Mouse (Mus musculus): ENCODE data around the gene Cdk2. TPM values are rescaled to one million over a fixed set of nuclear protein-coding genes. Genes with fewer than 3 reads are reported as not detected.

Gene Cdk2
- total RNA-seq (2021): 1 to 10 TPM; 3.0 to 3.2 TPM
- long read RNA-seq, experiment 1, partial matches to known transcripts: 0 of 5 reads
- long read RNA-seq, experiment 1, other reads (novel, unspliced or antisense): 0 of 5 reads
- long read RNA-seq, experiment 2, partial matches to known transcripts: 0 of 3 reads
- long read RNA-seq, experiment 2, other reads (novel, unspliced or antisense): 0 of 3 reads

GRCm38 (mm10) chr10:128704491-128705316, at the start of gene Cdk2:
Gene Cdk2 (minus strand): TSS chr10:128705031.
- intact Hi-C loops (cut with DNase I): loop anchor here (2.0 kb wide), 1 partner anchor 38 kb away; no protein-coding TSS in a partner anchor
- Histone ChIP-seq H3K4me3 (peak within 1 kb of the TSS; percentile 90), H3K27ac (peak within 1 kb of the TSS; percentile 93)
- DNase-seq: peak; percentile 96
- no peak for TF ChIP-seq CTCF (IDR thresholded peaks at IDR 0.05)

- peak; percentile 82 for DNase-seq
- TF ChIP-seq CTCF (IDR thresholded peaks at IDR 0.05): peak; percentile 42
- Histone ChIP-seq H3K4me3 (peak overlapping the region; percentile 84), H3K27ac (peak overlapping the region; percentile 96)
- intact Hi-C loops (cut with DNase I): loop anchor here (2.0 kb wide), 1 partner anchor 56 kb away; the partner anchor contains the start of genes Dnajc14 and Tmem198b
These were observed 43.5 kb upstream of the Cdk2 start for GRCm38 (mm10) chr10:128748252-128748864.

- H3K4me3 ChIP-seq: peak within 1 kb of the TSS; percentile 84
- peak within 1 kb of the TSS; percentile 96 for H3K27ac ChIP-seq
- DNase-seq: peak; percentile 87
- intact Hi-C loops (cut with DNase I): loop anchor here (2.0 kb wide), 1 partner anchor 57 kb away; the partner anchor contains the start of genes Dnajc14 and Tmem198b
- no peak for TF ChIP-seq CTCF (IDR thresholded peaks at IDR 0.05)
These were observed 42.9 kb upstream of the Cdk2 start, which contains the start of gene Pym1 for GRCm38 (mm10) chr10:128747646-128748251. Gene Pym1 (plus strand): TSS chr10:128747889.

DNA sequence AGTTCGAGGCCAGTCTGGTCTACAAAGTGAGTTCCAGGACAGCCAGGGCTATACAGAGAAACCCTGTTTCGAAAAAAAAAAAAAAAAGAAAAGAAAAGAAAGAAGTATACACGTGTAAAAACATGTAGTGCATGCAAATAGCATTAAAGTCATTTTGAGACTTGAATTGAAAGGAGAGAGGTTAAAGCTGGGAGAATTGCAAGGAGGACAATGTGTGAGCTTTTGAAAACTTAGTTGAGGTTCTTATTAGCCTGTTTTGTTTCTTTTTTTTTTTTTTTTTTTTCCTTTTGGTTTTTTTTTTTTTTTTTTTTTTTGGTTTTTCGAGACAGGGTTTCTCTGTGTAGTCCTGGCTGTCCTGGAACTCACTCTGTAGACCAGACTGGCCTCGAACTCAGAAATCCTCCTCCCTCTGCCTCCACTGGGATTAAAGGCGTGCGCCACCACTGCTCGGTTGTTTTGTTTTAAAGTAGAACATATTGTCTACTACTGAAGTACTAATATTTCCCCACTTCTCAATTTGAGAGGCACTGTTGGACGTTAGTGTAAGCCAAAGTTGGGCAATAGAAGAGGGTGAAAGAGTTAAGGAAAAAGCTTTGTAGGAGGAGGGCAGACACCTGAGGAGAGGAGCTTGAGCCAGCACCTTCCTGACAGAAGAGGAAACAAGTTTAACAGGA, 42.3 kb upstream of the Cdk2 start:
- Histone ChIP-seq H3K4me3 (peak overlapping the region; percentile 84), H3K27ac (peak overlapping the region; percentile 96)
- TF ChIP-seq CTCF (IDR thresholded peaks at IDR 0.05): no peak
- DNase-seq: no peak
- intact Hi-C loops (cut with DNase I): no loop called here

DNA sequence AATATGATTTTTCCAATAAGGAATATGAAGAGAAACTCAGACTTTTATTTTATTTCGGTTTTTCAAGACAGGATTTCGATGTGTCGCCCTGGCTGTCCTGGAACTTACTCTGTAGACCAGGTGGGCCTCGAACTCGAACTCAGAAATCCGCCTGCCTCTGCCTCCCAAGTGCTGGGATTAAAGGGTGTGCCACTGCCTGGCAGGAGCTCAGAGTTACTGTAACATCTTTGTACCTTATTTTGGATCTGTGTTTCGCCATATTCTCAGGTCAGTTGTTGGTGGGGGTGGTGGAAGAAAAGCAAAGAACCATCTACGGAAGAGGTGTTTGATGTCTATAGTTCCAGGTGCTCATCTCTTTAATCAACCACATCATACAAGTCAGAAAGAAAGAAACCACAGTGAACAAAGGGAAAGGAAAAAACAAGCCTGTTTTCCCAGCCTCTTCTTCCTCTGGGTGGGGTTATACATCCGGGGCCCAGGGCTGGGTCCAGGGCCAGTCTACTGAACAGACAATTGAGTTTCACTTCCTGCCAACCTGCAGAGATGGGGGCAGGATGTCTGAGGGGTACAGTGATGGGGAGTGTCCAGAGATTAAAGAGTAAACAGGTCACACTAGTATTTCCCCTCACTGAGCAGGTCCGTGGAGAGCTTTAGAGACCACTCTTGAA, 41.2 kb upstream of the Cdk2 start:
- intact Hi-C loops (cut with DNase I): no loop called here
- Histone ChIP-seq H3K27ac (peak overlapping the region; percentile 96), H3K4me3 (no peak overlapping the region)
- DNase-seq: no peak
- no peak for TF ChIP-seq CTCF (IDR thresholded peaks at IDR 0.05)

DNA sequence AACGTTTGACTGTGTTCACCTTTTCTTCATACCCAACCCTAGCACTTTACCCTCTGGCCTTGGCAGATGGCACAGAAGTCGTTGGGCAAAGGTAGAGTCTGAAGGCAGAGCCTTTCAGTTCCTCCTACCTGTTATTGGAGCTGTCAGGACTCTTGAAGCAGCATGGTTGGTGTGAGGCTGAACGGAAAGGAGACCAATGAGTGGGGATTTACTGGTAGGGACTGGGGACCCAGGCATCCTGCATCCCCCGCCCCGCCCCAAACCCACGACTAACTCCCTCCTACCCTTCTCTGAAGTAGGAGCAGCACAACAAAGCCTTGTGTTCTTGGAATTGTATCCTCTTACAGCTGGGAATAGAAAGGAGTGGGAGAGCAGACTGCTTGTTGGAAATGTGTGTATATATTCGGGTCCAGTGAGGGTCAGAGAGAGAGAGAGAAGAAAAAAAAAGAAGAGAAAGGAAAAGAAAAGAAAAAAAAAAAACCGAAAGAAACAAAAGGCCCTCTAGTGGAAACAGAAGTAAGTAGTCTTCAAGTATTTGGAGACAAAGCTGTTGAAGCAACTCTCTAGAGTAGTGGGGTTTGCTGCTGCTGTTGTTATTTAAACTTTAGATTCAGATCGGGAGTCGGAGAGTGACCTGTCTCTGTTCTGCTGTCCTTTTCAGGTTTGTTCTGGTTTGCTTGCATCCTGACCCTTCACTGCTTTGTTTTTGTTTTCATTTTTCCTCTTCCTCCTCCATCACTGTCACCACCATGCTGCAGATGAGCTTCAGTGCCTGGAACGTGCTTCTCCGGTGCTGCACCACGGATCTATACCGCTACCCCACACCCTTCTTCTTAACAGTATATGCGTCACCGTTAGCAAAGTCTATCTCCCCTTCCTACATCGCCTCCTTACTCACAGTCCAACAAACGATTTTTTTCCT, 40.1 kb upstream of the Cdk2 start, which contains the start of gene Dgka:
Gene Dgka (minus strand): TSS at position 176 of the 922 bp plus-strand sequence.
- Histone ChIP-seq H3K4me3 (peak within 1 kb of the TSS; percentile 96), H3K27ac (peak within 1 kb of the TSS; percentile 96)
- no peak for DNase-seq
- intact Hi-C loops (cut with DNase I): no loop called here
- TF ChIP-seq CTCF (IDR thresholded peaks at IDR 0.05): peak; percentile 35; the same call in 1 of the 2 replicates

- intact Hi-C loops (cut with DNase I): no loop called here
- DNase-seq: no peak
- no peak for TF ChIP-seq CTCF (IDR thresholded peaks at IDR 0.05)
- peak overlapping the region; percentile 96 for H3K4me3 ChIP-seq
- H3K27ac ChIP-seq: peak overlapping the region; percentile 96
These were observed 39.4 kb upstream of the Cdk2 start for GRCm38 (mm10) chr10:128744211-128744610.

GRCm38 (mm10) chr10:128743791-128744191, 39.0 kb upstream of the Cdk2 start:
- DNase-seq: peak; percentile 83
- TF ChIP-seq CTCF (IDR thresholded peaks at IDR 0.05): no peak
- intact Hi-C loops (cut with DNase I): loop anchor here (2.0 kb wide), 1 partner anchor 39 kb away; the partner anchor contains the start of genes Cdk2 and Pmel

DNA sequence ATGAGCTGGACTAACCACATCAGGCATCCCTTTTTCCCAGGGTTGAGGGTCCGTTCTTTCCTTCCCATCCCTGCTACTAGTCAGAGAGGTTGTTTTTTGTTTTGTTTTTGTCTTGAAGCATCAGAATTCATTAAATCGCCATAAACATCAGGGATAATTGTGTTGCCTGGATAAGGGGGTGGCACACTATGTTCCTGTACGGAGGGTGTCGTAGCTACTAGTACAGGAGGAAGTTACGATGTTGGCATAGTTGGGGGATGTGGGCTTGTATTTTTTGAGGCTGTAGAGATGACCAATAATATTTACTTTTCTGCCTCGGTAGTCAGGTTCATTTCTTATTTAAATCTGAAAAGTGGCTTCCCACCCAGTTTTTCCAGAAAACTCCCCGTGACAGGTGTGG, 38.4 kb upstream of the Cdk2 start:
- no peak for TF ChIP-seq CTCF (IDR thresholded peaks at IDR 0.05)
- H3K27ac ChIP-seq: peak overlapping the region; percentile 96

More at GRCm38 (mm10) chr10:128743791-128744191, 39.0 kb upstream of the Cdk2 start:
- peak overlapping the region; percentile 96 for H3K27ac ChIP-seq
- H3K4me3 ChIP-seq: peak overlapping the region; percentile 96

GRCm38 (mm10) chr10:128742616-128743015, 37.8 kb upstream of the Cdk2 start:
- Histone ChIP-seq H3K27ac (peak overlapping the region; percentile 96; the same call in 1 of the 2 replicates), H3K4me3 (peak overlapping the region; percentile 96)
- TF ChIP-seq CTCF (IDR thresholded peaks at IDR 0.05): no peak
- no peak for DNase-seq
- intact Hi-C loops (cut with DNase I): loop anchor here (2.0 kb wide), 1 partner anchor 38 kb away; the partner anchor contains the start of genes Cdk2 and Pmel

More for the DNA sequence above, 38.4 kb upstream of the Cdk2 start:
- DNase-seq: no peak
- intact Hi-C loops (cut with DNase I): loop anchor here (2.0 kb wide), 1 partner anchor 38 kb away; the partner anchor contains the start of genes Cdk2 and Pmel
- H3K4me3 ChIP-seq: peak overlapping the region; percentile 96
